Mouse (Mus musculus) E14TG2a.4 (cell line): ENCODE measurements around the gene Ulk3.

ENCODE experiments used
- H3K27me3 ChIP-seq: 2 replicates; pipeline ENCODE4 v1.6.1; 2014; ENCODE audit warnings: low read length, control low read depth; ENCODE audit not compliant: insufficient read depth
- H3K36me3 ChIP-seq: 2 replicates; pipeline ENCODE4 v1.6.1; 2014; ENCODE audit warnings: low read length, control low read depth; ENCODE audit not compliant: insufficient read depth
- H3K4me1 ChIP-seq: replicated peaks from 2 replicates; pipeline ENCODE4 v1.6.1; 2014; ENCODE audit warnings: low read depth, low read length, control low read depth
- H3K4me3 ChIP-seq: replicated peaks from 2 replicates; pipeline ENCODE4 v1.5.1; 2014; ENCODE audit warnings: mild to moderate bottlenecking, low read length
- H3K9me3 ChIP-seq: 2 replicates; pipeline ENCODE4 v1.6.1; 2014; ENCODE audit warnings: low read length, control low read depth
- CTCF ChIP-seq: conservative IDR thresholded peaks from 2 replicates; pipeline ENCODE4 v1.5.1; 2014; ENCODE audit warnings: low read length
- NANOG ChIP-seq: IDR thresholded peaks from 2 replicates; pipeline ENCODE4 v1.6.1; 2014; ENCODE audit warnings: borderline replicate concordance, low read length, mixed read lengths
- POU5F1 ChIP-seq: IDR thresholded peaks from 2 replicates; pipeline ENCODE4 v1.6.1; 2014; ENCODE audit warnings: low read length, borderline replicate concordance

The Ulk3 gene

DNA sequence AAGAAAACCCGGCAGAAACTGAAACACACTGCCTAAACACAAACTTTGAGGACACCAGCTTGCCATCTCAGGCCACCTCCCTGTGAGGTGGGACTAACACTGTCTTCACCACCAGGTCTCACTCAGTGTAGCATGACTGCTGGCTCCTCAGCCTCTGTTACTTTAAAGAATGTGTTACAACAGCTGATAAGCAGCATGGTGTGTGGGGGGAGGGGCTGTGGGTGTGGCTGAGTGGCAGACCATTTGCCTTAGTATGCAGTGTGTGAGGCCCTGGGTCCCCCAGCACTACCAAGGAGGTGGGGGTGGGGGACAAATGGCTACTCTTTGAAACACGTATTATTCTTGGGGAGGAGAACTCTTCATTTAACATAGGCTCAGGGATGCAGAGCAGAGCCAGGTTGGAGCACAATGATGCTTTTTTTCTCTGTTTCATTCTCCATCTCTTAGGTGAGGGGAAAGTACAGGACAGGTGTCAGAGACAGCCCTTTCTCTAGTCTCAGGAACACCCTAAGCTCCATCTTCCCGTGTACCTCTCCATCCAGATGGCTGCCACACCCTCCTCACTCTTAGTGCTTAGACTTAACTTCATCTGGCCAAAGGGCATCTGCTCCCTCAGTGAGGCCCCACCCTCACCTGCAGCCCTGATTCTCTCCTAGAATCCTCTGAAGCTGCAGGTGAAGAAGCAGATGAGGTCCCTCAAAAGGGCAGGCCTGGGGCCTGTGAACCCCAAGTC, 11.5 kb downstream of the Ulk3 start:
- Histone ChIP-seq H3K4me1 (peaks cover 32% of the 10 kb centered on the region), H3K27me3 (peaks cover 37% of the 10 kb centered on the region), H3K36me3 (0 out of 2 replicates have a peak, but pooled peaks cover 5% of the 10 kb centered on the region), H3K4me3 (no peak overlapping the region), H3K9me3 (no peaks in the 10 kb centered on the region; the same call in 1 of the 2 replicates)
- TF ChIP-seq NANOG (no peak), CTCF (no peak), POU5F1 (no peak)

DNA sequence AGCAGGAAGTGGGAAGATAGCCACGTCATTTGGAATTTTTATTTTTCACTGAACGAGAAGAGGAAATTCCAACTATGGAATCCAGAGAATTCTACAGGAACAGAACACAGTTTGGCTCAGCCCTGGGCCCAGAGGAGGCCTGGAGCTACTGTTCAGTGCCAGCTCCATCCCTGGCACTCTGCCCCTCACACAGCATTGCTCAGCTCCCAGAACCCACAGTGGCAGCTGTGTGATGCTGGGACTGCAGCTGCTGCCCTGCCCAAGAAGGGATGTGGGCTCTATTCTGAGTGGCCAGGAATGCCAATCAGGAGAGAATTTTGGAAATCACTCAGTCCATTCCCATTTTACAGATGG, 12.1 kb downstream of the Ulk3 start:
- Histone ChIP-seq H3K27me3 (peaks cover 43% of the 10 kb centered on the region), H3K4me1 (peaks cover 37% of the 10 kb centered on the region), H3K36me3 (0 out of 2 replicates have a peak, but pooled peaks cover 2% of the 10 kb centered on the region), H3K9me3 (no peaks in the 10 kb centered on the region; the same call in 1 of the 2 replicates), H3K4me3 (no peak overlapping the region)
- no peak for TF ChIP-seq CTCF
- TF ChIP-seq NANOG: no peak
- TF ChIP-seq POU5F1: no peak

DNA sequence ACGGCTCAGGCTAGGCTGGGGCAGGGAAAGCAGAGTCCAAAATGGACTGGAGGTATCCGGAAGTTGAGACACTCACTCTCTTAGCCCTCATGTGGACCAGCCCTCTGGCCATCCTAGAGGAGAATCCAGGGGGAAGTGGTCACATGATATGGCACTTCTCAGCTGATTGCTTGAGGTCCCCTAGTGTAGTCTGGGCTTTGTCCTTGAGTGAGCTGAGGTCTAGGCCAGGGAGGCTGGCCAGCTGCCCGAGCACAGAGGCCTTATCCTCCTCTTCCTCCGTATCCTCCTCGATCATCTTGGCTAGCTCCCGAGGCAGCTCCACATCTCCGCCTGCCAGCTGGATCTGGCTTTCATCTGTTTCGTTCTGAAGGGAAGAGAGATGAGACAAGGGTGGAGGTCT, 12.8 kb downstream of the Ulk3 start:
- Histone ChIP-seq H3K9me3 (no peaks in the 10 kb centered on the region; the same call in 1 of the 2 replicates), H3K36me3 (no peaks in the 10 kb centered on the region), H3K27me3 (peaks cover 50% of the 10 kb centered on the region), H3K4me1 (peaks cover 42% of the 10 kb centered on the region), H3K4me3 (no peak overlapping the region)
- TF ChIP-seq CTCF (no peak), NANOG (no peak), POU5F1 (no peak)

DNA sequence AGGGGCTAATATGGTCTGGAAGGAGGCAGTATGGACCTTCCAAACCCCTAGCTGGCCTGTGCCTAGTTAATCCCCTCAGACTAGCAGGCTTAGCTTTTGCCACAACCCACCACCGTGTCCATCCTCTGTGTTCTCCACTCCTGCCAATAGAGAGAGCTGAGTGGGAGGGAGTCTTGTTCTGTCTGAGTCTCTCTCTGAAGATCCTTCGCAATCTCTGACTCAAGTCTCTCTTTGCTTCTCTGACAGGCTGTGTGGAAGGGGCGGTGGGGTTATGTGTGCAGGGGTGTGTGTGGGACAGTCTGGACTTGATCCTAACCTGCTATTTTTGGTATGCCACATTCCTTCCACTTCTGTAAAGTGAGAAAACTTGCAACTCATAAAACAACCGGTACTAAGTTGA, 15.6 kb downstream of the Ulk3 start:
- Histone ChIP-seq H3K4me3 (no peak overlapping the region), H3K36me3 (no peaks in the 10 kb centered on the region), H3K4me1 (peaks cover 28% of the 10 kb centered on the region), H3K27me3 (peaks cover 74% of the 10 kb centered on the region), H3K9me3 (no peaks in the 10 kb centered on the region; the same call in 1 of the 2 replicates)
- no peak for TF ChIP-seq CTCF
- TF ChIP-seq POU5F1: no peak
- no peak for TF ChIP-seq NANOG

DNA sequence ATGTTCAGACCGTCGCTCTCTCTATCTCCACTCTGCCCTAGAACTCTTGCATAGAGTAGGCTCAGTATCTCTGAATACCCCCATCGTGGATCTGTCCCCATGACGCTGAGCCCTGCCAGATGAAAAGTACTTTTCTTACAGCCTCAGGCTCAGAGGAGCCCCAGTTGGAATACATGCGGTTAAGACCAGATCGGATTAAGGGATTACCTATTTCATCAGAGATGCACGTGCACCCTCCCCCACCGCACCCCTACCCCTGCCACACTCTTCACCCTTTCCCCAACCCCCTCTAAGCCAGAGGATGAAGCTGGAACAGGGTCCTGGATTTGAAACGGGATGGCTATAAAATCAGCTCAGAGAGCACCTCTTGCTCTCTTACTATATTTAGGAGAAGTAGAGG, 16.3 kb downstream of the Ulk3 start:
- Histone ChIP-seq H3K36me3 (no peaks in the 10 kb centered on the region), H3K27me3 (peaks cover 78% of the 10 kb centered on the region), H3K4me3 (no peak overlapping the region), H3K9me3 (no peaks in the 10 kb centered on the region; the same call in 1 of the 2 replicates), H3K4me1 (peaks cover 25% of the 10 kb centered on the region)
- no peak for TF ChIP-seq POU5F1
- no peak for TF ChIP-seq CTCF
- no peak for TF ChIP-seq NANOG

DNA sequence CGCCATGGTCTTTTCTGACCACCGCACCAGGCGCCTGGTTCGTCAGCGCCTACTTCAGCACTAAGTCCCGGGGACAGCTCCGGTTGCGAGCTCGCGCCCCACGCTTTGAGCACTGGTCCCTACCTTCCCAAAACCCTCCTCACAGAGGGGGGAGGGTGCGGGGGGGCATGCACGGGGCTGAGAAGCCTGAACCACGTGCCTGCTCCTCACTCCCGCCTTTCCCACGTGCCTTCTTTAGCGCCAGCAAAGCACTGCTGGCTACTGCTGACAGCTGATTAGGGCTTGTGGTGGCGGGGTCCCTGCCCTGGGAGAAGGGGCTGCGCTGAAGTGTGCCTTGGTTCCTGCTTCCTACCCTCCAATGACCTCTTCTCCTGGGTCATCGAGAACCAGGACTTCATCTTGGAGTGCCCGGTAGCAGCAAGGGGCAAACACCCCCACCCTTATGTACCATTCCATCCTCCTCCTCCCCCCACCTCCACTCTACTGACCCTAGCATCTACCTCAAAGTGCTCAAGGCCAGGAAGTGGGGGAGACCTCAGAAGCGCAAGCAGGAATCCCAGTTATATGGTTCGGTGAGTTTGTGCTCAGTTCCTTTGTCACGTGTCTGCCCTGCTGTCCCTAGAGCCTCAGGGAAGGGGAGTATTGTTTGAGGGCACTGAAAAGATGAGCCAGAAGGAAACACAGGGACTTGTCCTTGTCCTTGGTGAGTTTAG, 17.0 kb downstream of the Ulk3 start, which contains the start of gene Cplx3:
Cplx3 (minus strand) TSS at position 143 of the 713 bp plus-strand sequence.
- H3K9me3 ChIP-seq: no peaks in the 10 kb centered on the region; the same call in 1 of the 2 replicates
- TF ChIP-seq CTCF: no peak
- H3K4me1 ChIP-seq: peaks cover 24% of the 10 kb centered on the region
- H3K4me3 ChIP-seq: peak within 1 kb of the TSS; percentile 57
- H3K27me3 ChIP-seq: peaks cover 82% of the 10 kb centered on the region
- no peaks in the 10 kb centered on the region for H3K36me3 ChIP-seq

DNA sequence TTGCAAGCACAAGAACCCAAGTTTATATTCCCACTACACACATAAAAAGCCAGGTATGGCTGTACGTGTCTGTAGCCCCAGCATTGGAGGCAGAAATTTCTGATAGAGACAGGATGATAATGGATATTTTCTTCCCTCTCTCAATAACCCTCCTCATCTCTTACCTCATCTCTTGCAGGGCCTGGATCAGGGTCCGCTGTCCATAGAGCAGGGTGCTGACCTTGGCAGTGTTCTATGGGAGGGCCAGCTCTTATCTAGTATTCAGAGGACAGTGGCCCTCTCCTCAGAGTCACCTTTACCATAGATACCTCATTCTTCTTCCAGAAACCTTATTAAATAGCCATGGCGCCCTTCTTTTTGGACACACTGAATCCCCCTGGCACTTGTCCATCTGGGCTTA, 20.6 kb downstream of the Ulk3 start:
- no peak overlapping the region for H3K4me3 ChIP-seq
- no peak for TF ChIP-seq POU5F1
- TF ChIP-seq NANOG: no peak
- no peak for TF ChIP-seq CTCF
- H3K9me3 ChIP-seq: no peaks in the 10 kb centered on the region
- peaks cover 22% of the 10 kb centered on the region for H3K4me1 ChIP-seq
- H3K27me3 ChIP-seq: peaks cover 74% of the 10 kb centered on the region
- H3K36me3 ChIP-seq: no peaks in the 10 kb centered on the region

DNA sequence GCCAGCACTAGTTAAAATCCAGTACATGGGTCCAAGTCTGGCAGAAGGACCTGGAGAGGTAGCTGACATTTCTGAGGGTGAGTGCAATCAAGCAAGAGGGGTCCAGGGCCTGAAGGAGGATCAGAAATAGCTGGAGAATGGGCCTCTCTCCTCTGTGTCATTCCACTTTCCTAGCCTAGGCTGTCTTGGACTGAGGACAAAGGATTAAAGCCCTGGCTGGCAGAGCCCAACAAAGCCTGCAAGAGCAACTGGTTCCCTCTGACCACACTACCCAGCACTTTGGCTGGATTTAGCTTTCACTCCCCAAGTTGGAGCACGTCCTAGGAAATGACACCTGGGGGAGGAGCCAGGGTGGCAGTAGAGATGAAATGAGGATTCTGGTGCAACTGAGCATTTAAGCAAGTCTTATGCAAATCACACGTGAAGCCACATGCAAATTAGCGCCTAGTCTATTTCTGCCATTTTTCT, 21.1 kb downstream of the Ulk3 start:
- Histone ChIP-seq H3K4me3 (no peak overlapping the region), H3K27me3 (peaks cover 68% of the 10 kb centered on the region), H3K36me3 (no peaks in the 10 kb centered on the region), H3K9me3 (no peaks in the 10 kb centered on the region), H3K4me1 (peaks cover 27% of the 10 kb centered on the region)
- TF ChIP-seq NANOG (no peak), POU5F1 (no peak), CTCF (no peak)
